Mouse (Mus musculus): ENCODE data around the gene Cep95. TPM values are rescaled to one million over a fixed set of nuclear protein-coding genes. Genes with fewer than 3 reads are reported as not detected.

Gene Cep95
- polyA plus RNA-seq, 1 experiment from 2014 or later = 7.8 TPM

GRCm38 (mm10) chr11:106815761-106816160 is 26.7 kb downstream of the Cep95 start:
- Histone ChIP-seq H3K4me1 (replicated peaks) (peaks cover 10% of the 10 kb centered on the region; the same call in 1 of the 2 replicates), H3K36me3 (replicated peaks) (peaks cover 95% of the 10 kb centered on the region), H3K27ac (replicated peaks) (no peak overlapping the region), H3K9ac (no peak overlapping the region), H3K27me3 (no peaks in the 10 kb centered on the region), H3K4me3 (replicated peaks) (no peak overlapping the region), H3K9me3 (replicated peaks) (no peaks in the 10 kb centered on the region), H3K4me2 (no peak overlapping the region)
- 70% methylated on average over 2 of the region's 2 CpGs for WGBS (ENCODE audit: insufficient replicate concordance)
- ATAC-seq (ENCODE audit: insufficient read depth) = no peak

- peaks cover 95% of the 10 kb centered on the region for H3K36me3 ChIP-seq (replicated peaks)
- no peaks in the 10 kb centered on the region for H3K27me3 ChIP-seq
- no peak overlapping the region for H3K9ac ChIP-seq
- H3K4me1 ChIP-seq (replicated peaks) = peaks cover 13% of the 10 kb centered on the region; the same call in 1 of the 2 replicates
- H3K4me3 ChIP-seq (replicated peaks) = no peak overlapping the region
- no peak overlapping the region for H3K4me2 ChIP-seq
- no peaks in the 10 kb centered on the region for H3K9me3 ChIP-seq (replicated peaks)
- 82% methylated on average over 7 of the region's 7 CpGs for WGBS (ENCODE audit: insufficient replicate concordance)
- H3K27ac ChIP-seq (replicated peaks) = no peak overlapping the region
- no peak for ATAC-seq (ENCODE audit: insufficient read depth)
Measured at GRCm38 (mm10) chr11:106816316-106816715, 27.3 kb downstream of the Cep95 start.

GRCm38 (mm10) chr11:106817156-106817555 is 28.1 kb downstream of the Cep95 start:
- no peak for ATAC-seq (ENCODE audit: insufficient read depth)
- peaks cover 8% of the 10 kb centered on the region; the same call in 1 of the 2 replicates for H3K4me1 ChIP-seq (replicated peaks)
- peaks cover 91% of the 10 kb centered on the region for H3K36me3 ChIP-seq (replicated peaks)
- H3K9me3 ChIP-seq (replicated peaks) = no peaks in the 10 kb centered on the region
- H3K4me2 ChIP-seq = no peak overlapping the region
- H3K27me3 ChIP-seq = no peaks in the 10 kb centered on the region
- H3K27ac ChIP-seq (replicated peaks) = no peak overlapping the region
- WGBS (ENCODE audit: insufficient replicate concordance) = 74% methylated on average over 3 of the region's 3 CpGs
- no peak overlapping the region for H3K4me3 ChIP-seq (replicated peaks)
- no peak overlapping the region for H3K9ac ChIP-seq

GRCm38 (mm10) chr11:106817808-106818207 is 28.8 kb downstream of the Cep95 start:
- ATAC-seq (ENCODE audit: insufficient read depth) = no peak
- H3K4me3 ChIP-seq (replicated peaks) = no peak overlapping the region
- H3K36me3 ChIP-seq (replicated peaks) = peaks cover 91% of the 10 kb centered on the region
- 84% methylated on average over 6 of the region's 6 CpGs for WGBS (ENCODE audit: insufficient replicate concordance)
- H3K4me2 ChIP-seq = no peak overlapping the region
- H3K9ac ChIP-seq = no peak overlapping the region
- peaks cover 5% of the 10 kb centered on the region; the same call in 1 of the 2 replicates for H3K4me1 ChIP-seq (replicated peaks)
- no peaks in the 10 kb centered on the region for H3K27me3 ChIP-seq
- H3K27ac ChIP-seq (replicated peaks) = no peak overlapping the region
- H3K9me3 ChIP-seq (replicated peaks) = no peaks in the 10 kb centered on the region

GRCm38 (mm10) chr11:106818341-106818740 is 29.3 kb downstream of the Cep95 start:
- Histone ChIP-seq H3K27me3 (no peaks in the 10 kb centered on the region), H3K4me3 (replicated peaks) (no peak overlapping the region), H3K36me3 (replicated peaks) (peaks cover 88% of the 10 kb centered on the region), H3K9me3 (replicated peaks) (no peaks in the 10 kb centered on the region), H3K4me1 (replicated peaks) (peaks cover 5% of the 10 kb centered on the region; the same call in 1 of the 2 replicates), H3K27ac (replicated peaks) (no peak overlapping the region), H3K4me2 (no peak overlapping the region), H3K9ac (no peak overlapping the region)
- 81% methylated on average over 9 of the region's 9 CpGs for WGBS (ENCODE audit: insufficient replicate concordance)
- ATAC-seq (ENCODE audit: insufficient read depth) = no peak

GRCm38 (mm10) chr11:106819595-106819994 is 30.5 kb downstream of the Cep95 start:
- H3K9ac ChIP-seq = no peak overlapping the region
- no peak overlapping the region for H3K4me2 ChIP-seq
- WGBS (ENCODE audit: insufficient replicate concordance) = 68% methylated on average over 9 of the region's 9 CpGs
- no peak overlapping the region for H3K27ac ChIP-seq (replicated peaks)
- ATAC-seq (ENCODE audit: insufficient read depth) = no peak
- H3K36me3 ChIP-seq (replicated peaks) = peaks cover 79% of the 10 kb centered on the region
- H3K4me3 ChIP-seq (replicated peaks) = no peak overlapping the region
- H3K4me1 ChIP-seq (replicated peaks) = peaks cover 5% of the 10 kb centered on the region; the same call in 1 of the 2 replicates
- no peaks in the 10 kb centered on the region for H3K9me3 ChIP-seq (replicated peaks)
- no peaks in the 10 kb centered on the region for H3K27me3 ChIP-seq

GRCm38 (mm10) chr11:106820252-106820651 is 31.2 kb downstream of the Cep95 start:
- Histone ChIP-seq H3K4me2 (no peak overlapping the region), H3K4me1 (replicated peaks) (peaks cover 2% of the 10 kb centered on the region; the same call in 1 of the 2 replicates), H3K9ac (no peak overlapping the region), H3K9me3 (replicated peaks) (no peaks in the 10 kb centered on the region), H3K4me3 (replicated peaks) (no peak overlapping the region), H3K27ac (replicated peaks) (no peak overlapping the region), H3K27me3 (no peaks in the 10 kb centered on the region), H3K36me3 (replicated peaks) (peaks cover 72% of the 10 kb centered on the region)
- 75% methylated on average over 6 of the region's 6 CpGs for WGBS (ENCODE audit: insufficient replicate concordance)
- no peak for ATAC-seq (ENCODE audit: insufficient read depth)

GRCm38 (mm10) chr11:106820972-106821371 is 31.9 kb downstream of the Cep95 start:
- Histone ChIP-seq H3K4me1 (replicated peaks) (peaks cover 2% of the 10 kb centered on the region; the same call in 1 of the 2 replicates), H3K27me3 (no peaks in the 10 kb centered on the region), H3K9ac (no peak overlapping the region), H3K27ac (replicated peaks) (no peak overlapping the region), H3K36me3 (replicated peaks) (peaks cover 65% of the 10 kb centered on the region), H3K4me2 (no peak overlapping the region), H3K4me3 (replicated peaks) (no peak overlapping the region), H3K9me3 (replicated peaks) (no peaks in the 10 kb centered on the region)
- WGBS (ENCODE audit: insufficient replicate concordance) = 51% methylated on average over 4 of the region's 4 CpGs
- ATAC-seq (ENCODE audit: insufficient read depth) = no peak

GRCm38 (mm10) chr11:106821397-106821796 is 32.3 kb downstream of the Cep95 start:
- no peak for ATAC-seq (ENCODE audit: insufficient read depth)
- no peak overlapping the region for H3K4me3 ChIP-seq (replicated peaks)
- no peak overlapping the region for H3K27ac ChIP-seq (replicated peaks)
- WGBS (ENCODE audit: insufficient replicate concordance) = 83% methylated on average over 6 of the region's 6 CpGs
- no peaks in the 10 kb centered on the region for H3K9me3 ChIP-seq (replicated peaks)
- peaks cover 61% of the 10 kb centered on the region for H3K36me3 ChIP-seq (replicated peaks)
- H3K27me3 ChIP-seq = no peaks in the 10 kb centered on the region
- H3K4me2 ChIP-seq = no peak overlapping the region
- H3K4me1 ChIP-seq (replicated peaks) = peaks cover 2% of the 10 kb centered on the region; the same call in 1 of the 2 replicates
- no peak overlapping the region for H3K9ac ChIP-seq

GRCm38 (mm10) chr11:106822491-106822890 is 33.4 kb downstream of the Cep95 start:
- no peaks in the 10 kb centered on the region for H3K9me3 ChIP-seq (replicated peaks)
- H3K4me2 ChIP-seq = no peak overlapping the region
- no peak overlapping the region for H3K4me3 ChIP-seq (replicated peaks)
- peaks cover 2% of the 10 kb centered on the region; the same call in 1 of the 2 replicates for H3K4me1 ChIP-seq (replicated peaks)
- H3K9ac ChIP-seq = no peak overlapping the region
- no peak overlapping the region for H3K27ac ChIP-seq (replicated peaks)
- H3K36me3 ChIP-seq (replicated peaks) = peaks cover 53% of the 10 kb centered on the region
- WGBS (ENCODE audit: insufficient replicate concordance) = 81% methylated on average over 8 of the region's 8 CpGs
- H3K27me3 ChIP-seq = no peaks in the 10 kb centered on the region
- ATAC-seq (ENCODE audit: insufficient read depth) = no peak

GRCm38 (mm10) chr11:106822911-106823310 is 33.9 kb downstream of the Cep95 start:
- H3K9ac ChIP-seq = no peak overlapping the region
- H3K4me3 ChIP-seq (replicated peaks) = no peak overlapping the region
- ATAC-seq (ENCODE audit: insufficient read depth) = no peak
- peaks cover 53% of the 10 kb centered on the region for H3K36me3 ChIP-seq (replicated peaks)
- H3K4me2 ChIP-seq = no peak overlapping the region
- 82% methylated on average over 5 of the region's 5 CpGs for WGBS (ENCODE audit: insufficient replicate concordance)
- peaks cover 2% of the 10 kb centered on the region; the same call in 1 of the 2 replicates for H3K4me1 ChIP-seq (replicated peaks)
- H3K9me3 ChIP-seq (replicated peaks) = no peaks in the 10 kb centered on the region
- no peaks in the 10 kb centered on the region for H3K27me3 ChIP-seq
- H3K27ac ChIP-seq (replicated peaks) = no peak overlapping the region

GRCm38 (mm10) chr11:106823741-106824140 is 34.7 kb downstream of the Cep95 start:
- Histone ChIP-seq H3K36me3 (replicated peaks) (peaks cover 50% of the 10 kb centered on the region), H3K27ac (replicated peaks) (no peak overlapping the region), H3K4me1 (replicated peaks) (0 out of 2 replicates have a peak, but pooled peaks cover 2% of the 10 kb centered on the region), H3K9me3 (replicated peaks) (no peaks in the 10 kb centered on the region), H3K4me2 (no peak overlapping the region), H3K9ac (no peak overlapping the region), H3K27me3 (no peaks in the 10 kb centered on the region), H3K4me3 (replicated peaks) (no peak overlapping the region)
- ATAC-seq (ENCODE audit: insufficient read depth) = no peak
- 82% methylated on average over 8 of the region's 8 CpGs for WGBS (ENCODE audit: insufficient replicate concordance)
